Mouse (Mus musculus): ENCODE data around the gene Slco2a1.

- TF ChIP-seq POLR2AphosphoS2 (IDR thresholded peaks at IDR 0.05; ENCODE audit: insufficient read length, low read depth): no peak
- TF ChIP-seq TCF12 (IDR thresholded peaks at IDR 0.05; ENCODE audit: insufficient read depth, poor library complexity, severe bottlenecking): no peak
- TF ChIP-seq SRF (IDR thresholded peaks at IDR 0.05; ENCODE audit: control insufficient read depth, insufficient read length, low read depth): no peak
- no peak for TF ChIP-seq E2F4 (IDR thresholded peaks at IDR 0.05; ENCODE audit: insufficient read depth)
- TF ChIP-seq REST (IDR thresholded peaks at IDR 0.05; ENCODE audit: insufficient read depth, insufficient read length): no peak
- no peak for TF ChIP-seq POLR2A (IDR thresholded peaks at IDR 0.05; ENCODE audit: insufficient read length, low read depth)
- TF ChIP-seq MYOD1 (IDR thresholded peaks at IDR 0.05; ENCODE audit: control insufficient read depth in 1 of 3, insufficient read length in 2 of 3, low read depth in 2 of 3): no peak
- no peak for TF ChIP-seq MAX (IDR thresholded peaks at IDR 0.05; ENCODE audit: low read depth)
- TF ChIP-seq MYOG (IDR thresholded peaks at IDR 0.05; ENCODE audit: control insufficient read depth in 1 of 3, insufficient read depth in 1 of 3, insufficient read length in 2 of 3, low read depth in 2 of 3): no peak
These were observed 8.6 kb upstream of the Slco2a1 start for GRCm38 (mm10) chr9:102979956-102980355.
